Mouse (Mus musculus): ENCODE data around the gene Smcr8. TPM values are rescaled to one million over a fixed set of nuclear protein-coding genes. Genes with fewer than 3 reads are reported as not detected.

Gene Smcr8
- polyA plus RNA-seq, 1 experiment = 9.2 TPM

GRCm38 (mm10) chr11:60816398-60816797 lies 39.1 kb downstream of the Smcr8 start:
- no peak overlapping the region for H3ac ChIP-seq (ENCODE audit: control insufficient read depth, insufficient read length, low read depth)
- H3K79me3 ChIP-seq (ENCODE audit: low read depth) = no peaks in the 10 kb centered on the region
- no peaks in the 10 kb centered on the region for H3K79me2 ChIP-seq (ENCODE audit: control insufficient read depth, insufficient read depth)
- H3K4me3 ChIP-seq (ENCODE audit: insufficient read depth, poor library complexity, severe bottlenecking) = no peak overlapping the region
- no peaks in the 10 kb centered on the region for H3K27me3 ChIP-seq (ENCODE audit: control insufficient read depth, insufficient read depth, insufficient read length)
- H3K36me3 ChIP-seq (ENCODE audit: control insufficient read depth, insufficient read depth) = no peaks in the 10 kb centered on the region
- TF ChIP-seq MYOD1 (IDR thresholded peaks at IDR 0.05; ENCODE audit: control insufficient read depth, insufficient read length, low read depth) (no peak), MAX (IDR thresholded peaks at IDR 0.05) (no peak), USF1 (IDR thresholded peaks at IDR 0.05; ENCODE audit: low read depth) (no peak), CTCF (IDR thresholded peaks at IDR 0.05; ENCODE audit: control insufficient read depth, insufficient read depth, insufficient read length) (no peak), MYOG (IDR thresholded peaks at IDR 0.05; ENCODE audit: control insufficient read depth, extremely low read depth, insufficient read length) (no peak), FOSL1 (IDR thresholded peaks at IDR 0.05; ENCODE audit: insufficient read depth, low read length, poor library complexity, severe bottlenecking) (no peak), CEBPB (IDR thresholded peaks at IDR 0.05; ENCODE audit: low read depth) (no peak)

GRCm38 (mm10) chr11:60823771-60824170 lies 46.4 kb downstream of the Smcr8 start:
- H3K79me2 ChIP-seq (ENCODE audit: control insufficient read depth, insufficient read depth) = no peaks in the 10 kb centered on the region
- no peaks in the 10 kb centered on the region for H3K27me3 ChIP-seq (ENCODE audit: control insufficient read depth, insufficient read depth, insufficient read length)
- TF ChIP-seq MAX (IDR thresholded peaks at IDR 0.05) = no peak
- TF ChIP-seq CEBPB (IDR thresholded peaks at IDR 0.05; ENCODE audit: low read depth) = no peak
- no peak for TF ChIP-seq CTCF (IDR thresholded peaks at IDR 0.05; ENCODE audit: control insufficient read depth, insufficient read depth, insufficient read length)
- no peak for TF ChIP-seq MYOD1 (IDR thresholded peaks at IDR 0.05; ENCODE audit: control insufficient read depth, insufficient read length, low read depth)

GRCm38 (mm10) chr11:60825191-60825590 lies 47.9 kb downstream of the Smcr8 start:
- no peak for TF ChIP-seq CEBPB (IDR thresholded peaks at IDR 0.05; ENCODE audit: low read depth)
- no peak for TF ChIP-seq CTCF (IDR thresholded peaks at IDR 0.05; ENCODE audit: control insufficient read depth, insufficient read depth, insufficient read length)
- no peak for TF ChIP-seq MAX (IDR thresholded peaks at IDR 0.05)
- TF ChIP-seq USF1 (IDR thresholded peaks at IDR 0.05; ENCODE audit: low read depth) = no peak
- TF ChIP-seq MYOG (IDR thresholded peaks at IDR 0.05; ENCODE audit: control insufficient read depth, extremely low read depth, insufficient read length) = no peak
- no peak for TF ChIP-seq FOSL1 (IDR thresholded peaks at IDR 0.05; ENCODE audit: insufficient read depth, low read length, poor library complexity, severe bottlenecking)
- no peak for TF ChIP-seq MYOD1 (IDR thresholded peaks at IDR 0.05; ENCODE audit: control insufficient read depth, insufficient read length, low read depth)
- Histone ChIP-seq H3K79me3 (ENCODE audit: low read depth) (no peaks in the 10 kb centered on the region), H3ac (ENCODE audit: control insufficient read depth, insufficient read length, low read depth) (no peak overlapping the region), H3K4me3 (ENCODE audit: insufficient read depth, poor library complexity, severe bottlenecking) (no peak overlapping the region), H3K36me3 (ENCODE audit: control insufficient read depth, insufficient read depth) (no peaks in the 10 kb centered on the region), H3K27me3 (ENCODE audit: control insufficient read depth, insufficient read depth, insufficient read length) (no peaks in the 10 kb centered on the region), H3K79me2 (ENCODE audit: control insufficient read depth, insufficient read depth) (no peaks in the 10 kb centered on the region)

More at GRCm38 (mm10) chr11:60823771-60824170, 46.4 kb downstream of the Smcr8 start:
- no peaks in the 10 kb centered on the region for H3K79me3 ChIP-seq (ENCODE audit: low read depth)
- no peak overlapping the region for H3K4me3 ChIP-seq (ENCODE audit: insufficient read depth, poor library complexity, severe bottlenecking)
- no peak overlapping the region for H3ac ChIP-seq (ENCODE audit: control insufficient read depth, insufficient read length, low read depth)
- no peaks in the 10 kb centered on the region for H3K36me3 ChIP-seq (ENCODE audit: control insufficient read depth, insufficient read depth)

GRCm38 (mm10) chr11:60826700-60827099 lies 49.4 kb downstream of the Smcr8 start:
- Histone ChIP-seq H3K27me3 (ENCODE audit: control insufficient read depth, insufficient read depth, insufficient read length) (no peaks in the 10 kb centered on the region), H3ac (ENCODE audit: control insufficient read depth, insufficient read length, low read depth) (no peak overlapping the region), H3K36me3 (ENCODE audit: control insufficient read depth, insufficient read depth) (no peaks in the 10 kb centered on the region), H3K4me3 (ENCODE audit: insufficient read depth, poor library complexity, severe bottlenecking) (no peak overlapping the region), H3K79me2 (ENCODE audit: control insufficient read depth, insufficient read depth) (peaks cover 9% of the 10 kb centered on the region), H3K79me3 (ENCODE audit: low read depth) (peaks cover 3% of the 10 kb centered on the region)
- TF ChIP-seq USF1 (IDR thresholded peaks at IDR 0.05; ENCODE audit: low read depth) (no peak), CTCF (IDR thresholded peaks at IDR 0.05; ENCODE audit: control insufficient read depth, insufficient read depth, insufficient read length) (no peak), CEBPB (IDR thresholded peaks at IDR 0.05; ENCODE audit: low read depth) (no peak)

GRCm38 (mm10) chr11:60827241-60827945 lies 50.1 kb downstream of the Smcr8 start:
- Histone ChIP-seq H3K79me2 (ENCODE audit: control insufficient read depth, insufficient read depth) (peaks cover 16% of the 10 kb centered on the region), H3K36me3 (ENCODE audit: control insufficient read depth, insufficient read depth) (no peaks in the 10 kb centered on the region), H3K27me3 (ENCODE audit: control insufficient read depth, insufficient read depth, insufficient read length) (no peaks in the 10 kb centered on the region), H3K4me3 (ENCODE audit: insufficient read depth, poor library complexity, severe bottlenecking) (no peak overlapping the region), H3K79me3 (ENCODE audit: low read depth) (peaks cover 8% of the 10 kb centered on the region), H3ac (ENCODE audit: control insufficient read depth, insufficient read length, low read depth) (no peak overlapping the region)
- no peak for TF ChIP-seq MYOD1 (IDR thresholded peaks at IDR 0.05; ENCODE audit: control insufficient read depth, insufficient read length, low read depth)
- no peak for TF ChIP-seq FOSL1 (IDR thresholded peaks at IDR 0.05; ENCODE audit: insufficient read depth, low read length, poor library complexity, severe bottlenecking)
- no peak for TF ChIP-seq CTCF (IDR thresholded peaks at IDR 0.05; ENCODE audit: control insufficient read depth, insufficient read depth, insufficient read length)
- no peak for TF ChIP-seq MAX (IDR thresholded peaks at IDR 0.05)
- no peak for TF ChIP-seq MYOG (IDR thresholded peaks at IDR 0.05; ENCODE audit: control insufficient read depth, extremely low read depth, insufficient read length)
- TF ChIP-seq USF1 (IDR thresholded peaks at IDR 0.05; ENCODE audit: low read depth) = no peak
- TF ChIP-seq CEBPB (IDR thresholded peaks at IDR 0.05; ENCODE audit: low read depth) = no peak

GRCm38 (mm10) chr11:60828903-60829302 lies 51.6 kb downstream of the Smcr8 start:
- Histone ChIP-seq H3ac (ENCODE audit: control insufficient read depth, insufficient read length, low read depth) (no peak overlapping the region), H3K36me3 (ENCODE audit: control insufficient read depth, insufficient read depth) (no peaks in the 10 kb centered on the region), H3K79me3 (ENCODE audit: low read depth) (peaks cover 8% of the 10 kb centered on the region), H3K4me3 (ENCODE audit: insufficient read depth, poor library complexity, severe bottlenecking) (no peak overlapping the region), H3K27me3 (ENCODE audit: control insufficient read depth, insufficient read depth, insufficient read length) (no peaks in the 10 kb centered on the region), H3K79me2 (ENCODE audit: control insufficient read depth, insufficient read depth) (peaks cover 30% of the 10 kb centered on the region)
- TF ChIP-seq MAX (IDR thresholded peaks at IDR 0.05) (no peak), CEBPB (IDR thresholded peaks at IDR 0.05; ENCODE audit: low read depth) (no peak)

Measured in C2C12 (cell line).